Mouse (Mus musculus): ENCODE data around the gene Cemip. TPM values are rescaled to one million over a fixed set of nuclear protein-coding genes. Genes with fewer than 3 reads are reported as not detected.
A peak's percentile ranks its signal among the peaks of the same experiment; 100 is the strongest.

Cemip gene
- total RNA-seq, 2 experiments from 2014 or later, result 29.6 to 32.6 TPM

GRCm38 (mm10) chr7:83884021-83884658, 202.2 kb downstream of the Cemip start, which contains the start of the genes Tlnrd1 and Mesd:
Tlnrd1 (minus strand) TSS chr7:83884305.
Mesd (plus strand) TSS chr7:83884466.
- intact Hi-C loops (cut with DNase I), result loop anchor here (5.0 to 10.0 kb wide), 2 partner anchors 72 to 319 kb away; no protein-coding TSS in a partner anchor
- DNase-seq (ENCODE audit: extremely low spot score in 1 of 2, low spot score in 2 of 2), result peak; percentile 86 to 95

GRCm38 (mm10) chr7:83883276-83884020, 202.9 kb downstream of the Cemip start:
- intact Hi-C loops (cut with DNase I), result loop anchor here (5.0 to 10.0 kb wide), 2 partner anchors 71 to 319 kb away; no protein-coding TSS in a partner anchor
- peak in 1 of 2 experiments; percentile 89 for DNase-seq (ENCODE audit: extremely low spot score in 1 of 2, low spot score in 2 of 2)

Other genes with a start within 250 kb of the Cemip start
- 10 to 100 TPM; 17.2 to 18.6 TPM for gene Tlnrd1, start 202.2 kb downstream of the Cemip start, total RNA-seq (2021)
- gene Mesd, start 202.0 kb downstream of the Cemip start, total RNA-seq (2021), result 10 to 100 TPM; 56.6 to 74.9 TPM
- 10 to 100 TPM; 63.6 to 67.8 TPM for gene Abhd17c, start 65.4 kb upstream of the Cemip start, total RNA-seq (2021)